Comparison of ENCODE assay signal across 8 mouse cellular contexts in genomic region chr13:42050880-42051201, GRCm38 (mm10). TPM values are rescaled to one million over a fixed set of nuclear protein-coding genes. Genes with fewer than 3 reads are reported as not detected.
DNase-seq lines count a peak whose midpoint lies in the region; ATAC-seq and TF ChIP-seq lines count a peak whose summit lies in the region.

No protein-coding gene starts in this region.

- H3K27me3 ChIP-seq in heart, embryonic 12.5 days (replicated peaks) = no peaks in the 10 kb centered on the region
- no peaks in the 10 kb centered on the region for H3K27me3 ChIP-seq in CH12.LX (replicated peaks)
- H3K27me3 ChIP-seq in forebrain, embryonic 13.5 days = no peaks in the 10 kb centered on the region
- H3K27me3 ChIP-seq in liver, embryonic 15.5 days = no peaks in the 10 kb centered on the region

- H3K4me2 ChIP-seq in heart, embryonic 12.5 days = peak overlapping the region; percentile 72
- peak overlapping the region; percentile 98 for H3K4me2 ChIP-seq in CH12.LX (ENCODE audit: insufficient read depth, low read depth, poor library complexity, severe bottlenecking)
- H3K4me2 ChIP-seq in forebrain, embryonic 13.5 days = peak overlapping the region; percentile 85
- H3K4me2 ChIP-seq in liver, embryonic 15.5 days = peak overlapping the region; percentile 98

- no peaks in the 10 kb centered on the region for H3K9me3 ChIP-seq in heart, embryonic 12.5 days (replicated peaks)
- no peaks in the 10 kb centered on the region for H3K9me3 ChIP-seq in CH12.LX (replicated peaks; ENCODE audit: low read length)
- no peaks in the 10 kb centered on the region for H3K9me3 ChIP-seq in forebrain, embryonic 13.5 days (replicated peaks)
- H3K9me3 ChIP-seq in liver, embryonic 15.5 days (replicated peaks) = no peaks in the 10 kb centered on the region

- intact Hi-C loops in heart, postnatal 10 days (cut with DNase I) = loop anchor here (2.0 to 5.0 kb wide), 4 partner anchors 91 to 536 kb away; no protein-coding TSS in a partner anchor

- peak overlapping the region; percentile 70 for H3K9ac ChIP-seq in heart, embryonic 12.5 days
- H3K9ac ChIP-seq in CH12.LX (ENCODE audit: insufficient read depth, low read depth) = peak overlapping the region; percentile 94
- H3K9ac ChIP-seq in forebrain, embryonic 13.5 days = peak overlapping the region; percentile 41
- H3K9ac ChIP-seq in liver, embryonic 15.5 days = peak overlapping the region; percentile 64

- ATAC-seq in heart, embryonic 12.5 days (ENCODE audit: insufficient number of reproducible peaks, low FRiP score) = no peak
- ATAC-seq in forebrain, embryonic 13.5 days = no peak
- no peak for ATAC-seq in liver, embryonic 15.5 days (ENCODE audit: insufficient read depth)

- no peak for TF ChIP-seq EP300 in CH12.LX (IDR thresholded peaks at IDR 0.05; ENCODE audit: low read length)

- peaks cover 13% of the 10 kb centered on the region for H3K4me1 ChIP-seq in heart, embryonic 12.5 days (replicated peaks)
- H3K4me1 ChIP-seq in CH12.LX (ENCODE audit: control insufficient read depth in 1 of 2, insufficient read depth in 2 of 2) = peaks cover 8 to 30% of the 10 kb centered on the region in 2 experiments
- peaks cover 39% of the 10 kb centered on the region for H3K4me1 ChIP-seq in forebrain, embryonic 13.5 days
- H3K4me1 ChIP-seq in liver, embryonic 15.5 days (replicated peaks) = peaks cover 50% of the 10 kb centered on the region

- peaks cover 33% of the 10 kb centered on the region for H3K79me2 ChIP-seq in CH12.LX (replicated peaks; ENCODE audit: control insufficient read depth, extremely low read depth, insufficient read depth, poor library complexity, severe bottlenecking)

- TF ChIP-seq CTCF in CH12.LX (conservative IDR thresholded peaks at IDR 0.05 in 1 of 2, IDR thresholded peaks at IDR 0.05 in 1 of 2; ENCODE audit: low read depth in 2 of 2, low read length in 2 of 2) = no peak

- H3K4me3 ChIP-seq in heart, embryonic 12.5 days = peak overlapping the region; percentile 90
- peak overlapping the region; percentile 47 to 77 (median 61) for H3K4me3 ChIP-seq in CH12.LX (replicated peaks in 1 of 3; ENCODE audit: low read depth in 2 of 3, low read length in 2 of 3, poor library complexity in 1 of 3)
- peak overlapping the region; percentile 90 for H3K4me3 ChIP-seq in forebrain, embryonic 13.5 days
- peak overlapping the region; percentile 91 for H3K4me3 ChIP-seq in liver, embryonic 15.5 days (replicated peaks)

- 2% methylated on average over 10 of the region's 10 CpGs for WGBS in heart, embryonic 12.5 days
- WGBS in forebrain, embryonic 13.5 days = under 1% methylated on average over 10 of the region's 10 CpGs
- under 1% methylated on average over 10 of the region's 10 CpGs for WGBS in liver, embryonic 15.5 days (ENCODE audit: insufficient replicate concordance)

- dilution Hi-C loops in CH12.LX (cut with MboI; ENCODE audit: extremely low pct_ligation_motif_present, extremely low pct_unique_long_range_greater_than_20kb, low sequenced_read_pairs) = no loop called here

- no peak for TF ChIP-seq POLR2A in CH12.LX (IDR thresholded peaks at IDR 0.05; ENCODE audit: low read depth, low read length)

- peaks cover 6% of the 10 kb centered on the region; the same call in 1 of the 2 replicates for H3K36me3 ChIP-seq in heart, embryonic 12.5 days
- peaks cover 14 to 15% of the 10 kb centered on the region in 2 experiments for H3K36me3 ChIP-seq in CH12.LX (replicated peaks in 1 of 2; ENCODE audit: control insufficient read depth in 1 of 2, insufficient read depth in 1 of 2, low read length in 1 of 2)
- H3K36me3 ChIP-seq in forebrain, embryonic 13.5 days (ENCODE audit: poor library complexity, severe bottlenecking) = peaks cover 4% of the 10 kb centered on the region
- no peaks in the 10 kb centered on the region for H3K36me3 ChIP-seq in liver, embryonic 15.5 days (replicated peaks)

- in situ Hi-C loops in CH12.LX (cut with MboI; ENCODE audit: low pct_ligation_motif_present, low pct_unique_long_range_greater_than_20kb, low sequenced_read_pairs) = loop anchor here (10.0 kb wide), 1 partner anchor 94 kb away; no protein-coding TSS in a partner anchor

- TF ChIP-seq RAD21 in CH12.LX (IDR thresholded peaks at IDR 0.05; ENCODE audit: low read depth, low read length) = no peak

- no peak for DNase-seq in heart, postnatal 10 days
- DNase-seq in CH12.LX (ENCODE audit: extremely low read depth) = no peak
- no peak for DNase-seq in ovary, postnatal 10 days (ENCODE audit: low spot score)
- DNase-seq in left cerebral cortex, adult 8-10 months (ENCODE audit: low spot score in 2 of 2) = no peak
- no peak for DNase-seq in cerebellum, postnatal 4 days (ENCODE audit: low spot score in 2 of 2)

- H3K27ac ChIP-seq in heart, embryonic 12.5 days (ENCODE audit: poor library complexity, severe bottlenecking) = peak overlapping the region; percentile 90
- 0 out of 2 replicates have a peak overlapping the region, but pooled peaks have one; percentile 38 for H3K27ac ChIP-seq in CH12.LX (ENCODE audit: insufficient read depth, low read depth)
- peak overlapping the region; percentile 61 for H3K27ac ChIP-seq in forebrain, embryonic 13.5 days
- H3K27ac ChIP-seq in liver, embryonic 15.5 days (replicated peaks) = peak overlapping the region; percentile 86

TF ChIP-seq in CH12.LX, 34 proteins besides CTCF, POLR2A, EP300 and RAD21:
- TF ChIP-seq JUND (conservative IDR thresholded peaks at IDR 0.05; ENCODE audit: low read depth, low read length) (no peak), CHD1 (IDR thresholded peaks at IDR 0.05; ENCODE audit: low read depth, low read length) (peak; percentile 91), NELFE (IDR thresholded peaks at IDR 0.05; ENCODE audit: low read depth, low read length) (0 out of 2 replicates have a peak, but pooled peaks have one; percentile 26), TBP (conservative IDR thresholded peaks at IDR 0.05; ENCODE audit: low read depth, low read length) (0 out of 2 replicates have a peak, but pooled peaks have one; percentile 50)
TF ChIP-seq in CH12.LX: peak in this region for 3.

RNA-seq across cellular contexts. Expression of gene Hivep1, which starts 1.0 kb away (rescaled TPM):
- 10.2 and 10.8 TPM in 2 replicates for polyA plus RNA-seq in heart, embryonic 12.5 days (2016; fragmentation: Nextera tagmentation; extraction: Ambion mirVana)
- total RNA-seq in heart, postnatal 10 days (2021) = 10 to 100 TPM; 24.2 to 24.3 TPM
- total RNA-seq in CH12.LX (2012; rRNA removed) = 18.5 and 24.9 TPM in 2 replicates
- total RNA-seq in CH12.LX (2014; rRNA removed) = 7.0 and 7.5 TPM in 2 replicates
- polyA plus RNA-seq in CH12.LX (2012; ENCODE audit: insufficient read length, low read depth) = 46.4 and 53.3 TPM in 2 replicates
- 16.4 and 16.8 TPM in 2 replicates for polyA plus RNA-seq in forebrain, embryonic 13.5 days (2015; fragmentation: Nextera tagmentation; extraction: Ambion mirVana)
- 2.0 and 2.8 TPM in 2 replicates for polyA plus RNA-seq in liver, embryonic 15.5 days (2015; fragmentation: Nextera tagmentation; extraction: Ambion mirVana)
- 10 to 100 TPM; 47.6 to 60.6 (median 51.3) TPM for total RNA-seq in left cerebral cortex, adult 8-10 months (2022)

Comparison
In these comparisons a context has a peak if more than half of its experiments do, and no peak if none do; other contexts are left out.
1. H3K27ac ChIP-seq: peak in every context shown above with its lines; median percentile 90 in heart, embryonic 12.5 days; 86 in liver, embryonic 15.5 days; 61 in forebrain, embryonic 13.5 days; 38 in CH12.LX.
2. H3K9ac ChIP-seq: peak in every context shown above with its lines; median percentile 94 in CH12.LX; 70 in heart, embryonic 12.5 days; 64 in liver, embryonic 15.5 days; 41 in forebrain, embryonic 13.5 days.